Mouse (Mus musculus) left cerebral cortex, adult 6 months (tissue): Measurements from ENCODE around the gene Olfr1425. TPM values are rescaled to one million over a fixed set of nuclear protein-coding genes. Genes with fewer than 3 reads are reported as not detected.

Experiments
- long read RNA-seq, 2 experiments: library from polyadenylated mRNA; unstranded; transcript quantifications; one replicate each; pipeline ENCODE4 v2.0.0; 2019 to 2020
- polyA plus RNA-seq: library from polyadenylated mRNA; unstranded; fragments of <200 nt; fragmentation: Nextera tagmentation; gene quantifications from 2 replicates; pipeline ENCODE4 v1.2.3, GENCODE M21; 2021

Gene Olfr1425
- polyA plus RNA-seq: not detected in 2 replicates
- long read RNA-seq, experiment 1: 0 reads
- long read RNA-seq, experiment 2: 0 reads

GRCm38 (mm10) chr19:12077631-12078030 is at the start of gene Olfr1425:
Gene Olfr1425, minus strand, starts transcription at chr19:12077731.

GRCm38 (mm10) chr19:12123103-12123502 is 45.6 kb upstream of the Olfr1425 start, which contains the start of gene Olfr76:
Gene Olfr76, minus strand, starts transcription at chr19:12123203.

GRCm38 (mm10) chr19:12115797-12116196 is 38.3 kb upstream of the Olfr1425 start, which contains the start of gene Olfr1428:
Gene Olfr1428, minus strand, starts transcription at chr19:12115897.

DNA sequence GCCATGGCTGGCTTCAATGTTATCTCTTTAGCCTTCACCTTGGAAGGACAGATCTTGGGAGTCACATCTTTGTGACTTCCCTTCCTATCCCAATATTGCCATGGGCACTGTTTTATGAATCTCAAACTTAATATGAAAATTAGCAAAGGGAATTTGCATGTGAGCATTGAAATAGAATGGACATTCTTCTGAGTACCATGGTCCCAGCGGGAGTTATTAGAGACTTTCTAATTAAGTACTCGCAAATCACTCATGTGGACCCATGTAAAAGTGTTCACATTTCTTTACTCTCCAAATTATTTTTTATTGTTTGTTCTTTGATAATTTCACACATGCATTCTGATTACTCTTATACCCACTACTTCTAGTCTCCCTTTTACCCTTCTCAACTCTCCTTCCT is 25.7 kb upstream of the Olfr1425 start, which contains the start of gene Olfr1427:
Gene Olfr1427, minus strand, starts transcription at position 101 of the 400 bp plus-strand sequence.

GRCm38 (mm10) chr19:12091913-12092312 is 14.4 kb upstream of the Olfr1425 start, which contains the start of gene Olfr1426:
Gene Olfr1426, minus strand, starts transcription at chr19:12092013.

GRCm38 (mm10) chr19:12062582-12062981 is 14.9 kb downstream of the Olfr1425 start, which contains the start of gene Olfr1424:
Gene Olfr1424, minus strand, starts transcription at chr19:12062682.

GRCm38 (mm10) chr19:12041217-12041616 is 36.3 kb downstream of the Olfr1425 start, which contains the start of gene Olfr1423:
Gene Olfr1423, minus strand, starts transcription at chr19:12041317.

Other genes with a start within 250 kb of the Olfr1425 start
- gene Olfr1417, start 238.5 kb downstream of the Olfr1425 start, polyA plus RNA-seq: not detected in 2 replicates
- not detected in 2 replicates for gene Olfr1418, start 216.7 kb downstream of the Olfr1425 start, polyA plus RNA-seq
- gene Olfr1419, start 202.6 kb downstream of the Olfr1425 start, polyA plus RNA-seq: not detected in 2 replicates
- not detected in 2 replicates for gene Olfr1420, start 191.2 kb downstream of the Olfr1425 start, polyA plus RNA-seq
- gene Patl1, start 165.3 kb downstream of the Olfr1425 start, polyA plus RNA-seq: 2.6 and 3.0 TPM in 2 replicates
- gene Osbp, start 111.8 kb downstream of the Olfr1425 start, polyA plus RNA-seq: 5.7 and 5.8 TPM in 2 replicates
- gene Olfr1423, start 36.4 kb downstream of the Olfr1425 start, polyA plus RNA-seq: not detected in 2 replicates
- gene Olfr1424, start 15.0 kb downstream of the Olfr1425 start, polyA plus RNA-seq: not detected in 2 replicates
- gene Olfr1426, start 14.3 kb upstream of the Olfr1425 start, polyA plus RNA-seq: not detected in 2 replicates
- gene Olfr1427, start 25.6 kb upstream of the Olfr1425 start, polyA plus RNA-seq: not detected in 2 replicates
- not detected in 2 replicates for gene Olfr1428, start 38.2 kb upstream of the Olfr1425 start, polyA plus RNA-seq
- gene Olfr76, start 45.5 kb upstream of the Olfr1425 start, polyA plus RNA-seq: not detected in 2 replicates
- not detected in 2 replicates for gene Olfr1555-ps1, start 92.4 kb upstream of the Olfr1425 start, polyA plus RNA-seq
- gene Olfr1431, start 122.9 kb upstream of the Olfr1425 start, polyA plus RNA-seq: not detected in 2 replicates
- not detected in 2 replicates for gene Olfr1432, start 154.9 kb upstream of the Olfr1425 start, polyA plus RNA-seq
- not detected in 2 replicates for gene Olfr262, start 163.9 kb upstream of the Olfr1425 start, polyA plus RNA-seq
- gene Olfr235, start 183.3 kb upstream of the Olfr1425 start, polyA plus RNA-seq: not detected in 2 replicates
- gene Olfr1434, start 202.1 kb upstream of the Olfr1425 start, polyA plus RNA-seq: not detected in 2 replicates
- gene Olfr1436, start 221.4 kb upstream of the Olfr1425 start, polyA plus RNA-seq: not detected in 2 replicates
- not detected in 2 replicates for gene Olfr1437, start 247.4 kb upstream of the Olfr1425 start, polyA plus RNA-seq